Mouse (Mus musculus) kidney, embryonic 15.5 days (tissue): ENCODE data around the gene Milr1. TPM values are rescaled to one million over a fixed set of nuclear protein-coding genes. Genes with fewer than 3 reads are reported as not detected.

ENCODE experiments used
- ATAC-seq: fragments of 200-750 bp; cut with Nextera tagmentation; replicated peaks from 2 replicates; pipeline ENCODE4 v1.8.0; 2017; ENCODE audit warnings: moderate TSS enrichment; ENCODE audit not compliant: low FRiP score
- H3K27ac ChIP-seq: fragments of 300-500 bp; sonication (generic); 2 replicates; pipeline ENCODE4 v1.5.1; 2015; ENCODE audit warnings: mild to moderate bottlenecking, inconsistent platforms
- H3K27me3 ChIP-seq: fragments of 300-500 bp; sonication (generic); 2 replicates; pipeline ENCODE4 v1.6.1; 2015; ENCODE audit warnings: inconsistent platforms
- H3K36me3 ChIP-seq: fragments of 300-500 bp; sonication (generic); 2 replicates; pipeline ENCODE4 v1.6.1; 2015; ENCODE audit warnings: inconsistent platforms
- H3K4me1 ChIP-seq: fragments of 300-500 bp; sonication (generic); 2 replicates; pipeline ENCODE4 v1.6.1; 2015; ENCODE audit warnings: inconsistent platforms
- H3K4me2 ChIP-seq: fragments of 300-500 bp; sonication (generic); 2 replicates; pipeline ENCODE4 v1.6.1; 2015; ENCODE audit warnings: moderate library complexity, mild to moderate bottlenecking, inconsistent platforms
- H3K4me3 ChIP-seq: fragments of 300-500 bp; sonication (generic); replicated peaks from 2 replicates; pipeline ENCODE4 v1.5.1; 2015; ENCODE audit warnings: mild to moderate bottlenecking, inconsistent platforms
- H3K9ac ChIP-seq: fragments of 300-500 bp; sonication (generic); 2 replicates; pipeline ENCODE4 v1.6.1; 2015; ENCODE audit warnings: mild to moderate bottlenecking, inconsistent platforms
- H3K9me3 ChIP-seq: fragments of 300-500 bp; sonication (generic); replicated peaks from 2 replicates; pipeline ENCODE4 v1.6.1; 2016; ENCODE audit warnings: inconsistent platforms
- WGBS: fragments of 180-500 bp; shearing (Covaris S2); methylation state at CpG from one replicate; pipeline ENCODE4 v1.1.7; 2015; ENCODE audit warnings: mixed read lengths; 5-methylcytosine and 5-hydroxymethylcytosine counted together
- polyA plus RNA-seq: library from polyadenylated mRNA; unstranded; fragments of >200 nt; fragmentation: Nextera tagmentation; extraction: Ambion mirVana; gene quantifications from 2 replicates; pipeline ENCODE4 v1.2.1, GENCODE M21; 2015

Gene Milr1
- polyA plus RNA-seq, result 1.0 and 1.7 TPM in 2 replicates

DNA sequence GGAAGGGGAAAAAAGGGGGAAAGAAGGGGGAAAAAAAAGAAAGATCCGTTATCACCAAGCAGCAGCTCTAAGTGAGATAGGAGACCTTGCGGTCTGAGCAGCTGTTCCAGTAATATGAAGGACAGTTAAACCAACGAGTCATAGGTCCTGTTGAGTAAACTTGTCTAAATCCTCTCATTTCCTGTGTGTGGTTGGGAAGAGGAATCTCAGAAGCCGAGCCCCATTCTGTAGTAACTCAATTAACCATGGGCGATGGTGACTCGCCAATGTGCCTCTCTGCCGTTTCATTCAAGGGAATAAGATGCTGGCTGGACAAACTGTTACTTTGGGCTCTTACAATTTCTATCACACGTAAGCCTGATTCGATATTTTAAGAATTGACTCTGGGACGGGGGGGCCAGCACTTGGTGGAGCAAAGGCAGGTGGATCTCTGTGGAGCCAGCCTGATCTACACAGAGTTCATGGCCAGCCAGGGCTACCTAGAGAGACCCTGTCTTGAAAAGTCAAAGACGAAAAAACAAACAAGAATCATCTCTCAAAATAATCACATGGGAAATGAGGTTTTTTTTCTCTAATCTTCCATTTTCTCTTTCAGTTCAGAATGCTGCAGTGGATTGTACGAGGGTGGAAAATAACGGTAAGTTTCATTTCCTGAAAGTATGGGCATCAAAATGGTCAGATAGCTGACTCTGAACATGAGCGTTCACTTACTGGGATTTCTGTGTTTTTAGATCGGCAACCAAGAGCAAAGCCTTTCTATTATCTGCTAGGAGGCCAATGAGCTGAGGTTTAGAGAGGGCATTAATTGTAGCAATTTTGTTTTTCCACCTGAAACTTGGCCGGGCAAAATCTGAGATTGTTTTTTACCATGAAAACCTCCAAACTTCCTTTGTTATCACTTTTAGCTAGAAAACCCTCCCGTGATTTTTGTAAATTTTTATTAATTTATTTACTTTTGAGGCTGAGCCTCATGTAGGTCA lies at the start of gene Milr1:
Gene Milr1 (plus strand): TSS at position 188 of the 980 bp plus-strand sequence.
- no peak for ATAC-seq
- H3K9me3 ChIP-seq, result no peaks in the 10 kb centered on the region
- no peak within 1 kb of the TSS for H3K27ac ChIP-seq
- WGBS, result 83% methylated on average over 17 of the region's 17 CpGs
- no peaks in the 10 kb centered on the region for H3K27me3 ChIP-seq
- no peak within 1 kb of the TSS for H3K4me3 ChIP-seq
- H3K9ac ChIP-seq, result no peak within 1 kb of the TSS
- H3K4me1 ChIP-seq, result no peaks in the 10 kb centered on the region
- no peak within 1 kb of the TSS for H3K4me2 ChIP-seq
- no peaks in the 10 kb centered on the region for H3K36me3 ChIP-seq

DNA sequence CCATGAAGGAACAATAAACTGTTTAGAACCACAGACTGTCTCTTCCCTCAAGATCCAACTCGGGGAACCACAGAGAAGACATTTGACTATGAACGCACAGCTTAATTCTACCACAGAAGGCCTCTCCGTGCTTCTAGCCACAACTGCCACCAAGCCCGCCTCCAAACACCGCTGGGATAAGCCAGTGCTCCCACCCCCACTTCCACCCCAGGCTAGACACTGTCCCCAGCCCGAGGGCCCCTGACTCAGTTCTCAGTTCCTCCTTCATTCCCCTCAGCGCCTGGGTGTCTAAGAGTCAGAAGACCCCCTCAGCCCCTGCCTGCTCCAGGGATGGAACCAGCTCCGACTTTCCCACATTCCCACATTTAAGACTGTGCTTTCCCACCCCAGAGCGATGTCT lies 49.4 kb upstream of the Milr1 start:
- 73% methylated on average over 9 of the region's 9 CpGs for WGBS
- no peaks in the 10 kb centered on the region for H3K9me3 ChIP-seq
- ATAC-seq, result no peak

DNA sequence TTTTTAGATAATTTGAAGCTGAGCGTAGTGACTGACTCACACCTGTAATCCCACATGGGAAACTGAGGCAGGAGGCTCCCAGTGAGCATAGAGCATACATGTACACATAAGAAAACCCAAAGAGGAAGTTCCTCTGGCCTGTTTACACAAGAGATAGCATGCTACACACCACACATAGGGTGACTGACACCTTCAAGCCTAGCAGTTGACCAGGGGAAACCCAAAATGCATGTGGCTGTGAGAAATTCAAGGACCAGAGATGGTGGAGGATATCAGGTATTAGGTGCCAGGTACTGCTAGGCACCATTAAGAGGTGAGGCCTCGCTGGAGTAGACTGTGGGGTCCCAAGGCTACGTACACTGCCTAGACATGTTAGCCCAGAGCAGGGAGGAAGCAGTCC lies 48.4 kb upstream of the Milr1 start:
- 87% methylated on average over 3 of the region's 3 CpGs for WGBS
- Histone ChIP-seq H3K27ac (no peak overlapping the region), H3K4me2 (no peak overlapping the region), H3K9ac (no peak overlapping the region), H3K27me3 (no peaks in the 10 kb centered on the region), H3K36me3 (no peaks in the 10 kb centered on the region), H3K9me3 (no peaks in the 10 kb centered on the region), H3K4me3 (no peak overlapping the region), H3K4me1 (peaks cover 4% of the 10 kb centered on the region; the same call in 1 of the 2 replicates)
- ATAC-seq, result no peak

More for the DNA sequence above, 49.4 kb upstream of the Milr1 start:
- H3K27me3 ChIP-seq, result no peaks in the 10 kb centered on the region
- no peak overlapping the region for H3K4me3 ChIP-seq
- H3K9ac ChIP-seq, result no peak overlapping the region
- no peak overlapping the region for H3K27ac ChIP-seq
- peaks cover 3% of the 10 kb centered on the region; the same call in 1 of the 2 replicates for H3K4me1 ChIP-seq
- no peaks in the 10 kb centered on the region for H3K36me3 ChIP-seq
- H3K4me2 ChIP-seq, result no peak overlapping the region

DNA sequence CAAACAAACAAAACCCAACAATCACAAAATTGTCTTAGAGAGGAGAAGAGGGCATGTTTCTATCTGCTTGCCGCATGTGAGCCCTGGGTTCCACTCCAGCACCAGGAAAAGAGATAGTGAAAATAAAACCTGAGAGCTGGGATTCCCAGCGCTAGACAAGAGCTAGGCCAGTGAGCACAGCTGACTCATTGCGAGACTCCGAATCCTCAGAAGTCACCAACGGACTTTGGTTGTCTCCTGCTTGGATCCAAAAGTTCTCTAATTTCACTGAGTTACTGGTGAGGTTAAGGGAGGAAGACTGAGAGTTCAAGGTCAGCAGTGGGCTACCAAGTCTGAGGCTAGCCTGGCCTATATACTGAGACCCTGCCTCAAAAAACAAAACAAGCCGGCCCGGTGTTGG lies 47.1 kb upstream of the Milr1 start:
- WGBS, result 81% methylated on average over 7 of the region's 7 CpGs
- no peak for ATAC-seq
- Histone ChIP-seq H3K27ac (no peak overlapping the region), H3K4me2 (no peak overlapping the region), H3K36me3 (no peaks in the 10 kb centered on the region), H3K4me1 (peaks cover 8% of the 10 kb centered on the region), H3K9me3 (no peaks in the 10 kb centered on the region), H3K27me3 (no peaks in the 10 kb centered on the region), H3K9ac (no peak overlapping the region), H3K4me3 (no peak overlapping the region)

DNA sequence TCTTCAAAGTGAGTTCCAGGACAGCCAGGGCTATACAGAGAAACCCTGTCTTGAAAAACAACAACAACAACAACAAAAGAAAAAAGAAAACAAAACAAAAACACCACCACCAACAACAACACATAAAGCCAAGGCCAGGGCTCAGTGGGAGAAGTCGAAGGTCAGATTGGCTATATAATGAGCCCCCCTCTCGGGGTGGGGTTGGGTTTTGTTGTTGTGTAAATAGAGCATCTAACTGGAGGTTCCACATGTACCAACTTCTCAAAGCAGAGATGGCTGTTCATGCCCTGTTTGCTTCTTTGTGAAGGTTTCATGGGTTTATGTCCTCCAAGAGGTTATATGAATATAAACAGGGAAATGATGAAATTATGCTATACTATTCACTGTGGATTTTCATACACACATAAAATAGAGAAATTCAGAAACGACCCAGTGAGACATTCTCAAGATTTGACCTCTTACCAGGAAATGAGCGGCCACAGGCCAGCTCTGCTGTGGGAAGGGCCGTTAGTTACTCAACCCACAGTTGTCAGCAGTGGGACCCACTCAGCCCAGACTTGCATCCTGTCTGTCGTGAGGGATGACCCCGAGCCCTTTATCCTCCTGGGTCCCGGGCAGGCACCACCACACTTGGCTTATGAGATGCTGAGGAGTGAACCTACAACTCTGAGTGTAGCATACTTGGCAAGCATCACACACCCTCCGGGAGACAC lies 46.5 kb upstream of the Milr1 start:
- H3K9me3 ChIP-seq, result no peaks in the 10 kb centered on the region
- no peaks in the 10 kb centered on the region for H3K36me3 ChIP-seq
- ATAC-seq, result no peak
- WGBS, result 57% methylated on average over 9 of the region's 9 CpGs
- no peak overlapping the region for H3K4me3 ChIP-seq
- H3K4me2 ChIP-seq, result no peak overlapping the region
- no peak overlapping the region for H3K27ac ChIP-seq
- H3K4me1 ChIP-seq, result peaks cover 14% of the 10 kb centered on the region
- H3K27me3 ChIP-seq, result no peaks in the 10 kb centered on the region
- no peak overlapping the region for H3K9ac ChIP-seq

DNA sequence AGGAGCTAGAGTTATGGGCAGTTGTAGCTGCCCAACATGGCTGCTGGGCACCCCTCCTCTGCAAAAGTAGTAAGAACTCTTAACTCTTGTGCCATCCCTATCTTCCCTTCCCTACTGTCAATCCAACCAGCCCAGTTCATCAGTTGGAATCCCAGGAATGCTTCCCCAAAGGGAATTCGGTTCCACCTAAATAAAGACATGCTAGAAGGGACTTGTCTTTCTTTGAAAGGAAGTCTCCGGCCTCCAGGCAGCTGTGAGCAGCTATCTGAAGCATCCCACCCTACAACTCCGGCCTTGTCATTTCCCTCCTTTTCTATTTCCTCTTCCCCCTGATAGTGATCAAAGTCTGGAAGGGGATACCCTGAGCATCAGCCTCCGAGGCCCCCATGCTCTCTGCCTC lies 44.8 kb upstream of the Milr1 start:
- Histone ChIP-seq H3K4me2 (no peak overlapping the region), H3K4me3 (no peak overlapping the region), H3K9me3 (no peaks in the 10 kb centered on the region), H3K4me1 (peaks cover 19% of the 10 kb centered on the region), H3K27me3 (no peaks in the 10 kb centered on the region), H3K27ac (no peak overlapping the region), H3K9ac (no peak overlapping the region), H3K36me3 (no peaks in the 10 kb centered on the region)
- no peak for ATAC-seq
- 37% methylated on average over 4 of the region's 4 CpGs for WGBS

DNA sequence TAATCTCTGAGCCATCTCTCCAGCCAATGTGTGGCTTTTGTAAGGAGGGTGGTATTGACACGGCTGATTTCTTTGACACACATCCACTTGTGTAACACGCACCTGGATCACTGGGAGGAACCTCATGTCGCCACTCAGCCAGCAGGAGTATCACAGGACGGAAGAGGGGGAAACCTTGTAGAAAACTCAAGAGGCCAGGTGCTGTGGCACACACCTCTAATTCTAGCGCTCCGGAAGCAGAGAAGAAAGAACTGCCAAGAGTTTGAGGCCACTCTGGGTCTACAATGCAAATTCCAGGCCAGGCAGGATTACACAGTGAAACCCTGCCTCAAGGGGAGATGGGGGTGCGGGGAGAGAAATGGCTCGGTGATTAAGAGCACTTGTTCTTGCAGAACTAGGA lies 43.9 kb upstream of the Milr1 start:
- Histone ChIP-seq H3K36me3 (no peaks in the 10 kb centered on the region), H3K4me1 (peaks cover 19% of the 10 kb centered on the region), H3K27me3 (no peaks in the 10 kb centered on the region), H3K27ac (no peak overlapping the region), H3K9ac (no peak overlapping the region), H3K9me3 (no peaks in the 10 kb centered on the region), H3K4me3 (no peak overlapping the region), H3K4me2 (no peak overlapping the region)
- no peak for ATAC-seq
- 70% methylated on average over 8 of the region's 8 CpGs for WGBS

DNA sequence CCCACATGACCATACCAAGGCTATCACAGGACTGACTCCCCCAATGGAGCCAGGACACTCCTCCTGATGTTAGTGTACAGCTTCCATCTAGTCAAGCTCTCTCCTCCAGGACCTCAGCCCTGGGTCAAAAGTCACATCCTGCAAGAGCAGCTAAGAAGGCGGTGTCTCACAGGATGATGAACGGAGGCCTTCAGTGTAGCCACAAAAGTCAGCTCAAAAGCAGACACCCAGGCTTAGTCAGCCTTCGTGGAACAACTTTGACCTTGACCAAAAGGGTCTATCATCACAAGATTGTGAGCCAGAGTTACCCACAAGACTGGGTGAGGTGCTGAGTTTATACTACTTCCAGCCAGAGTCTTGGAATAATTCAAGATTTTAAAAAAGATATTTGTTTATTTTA lies 43.2 kb upstream of the Milr1 start:
- H3K4me3 ChIP-seq, result no peak overlapping the region
- no peak overlapping the region for H3K4me2 ChIP-seq
- no peak for ATAC-seq
- H3K9me3 ChIP-seq, result no peaks in the 10 kb centered on the region
- no peak overlapping the region for H3K27ac ChIP-seq
- H3K9ac ChIP-seq, result no peak overlapping the region
- peaks cover 19% of the 10 kb centered on the region for H3K4me1 ChIP-seq
- no peaks in the 10 kb centered on the region for H3K36me3 ChIP-seq
- H3K27me3 ChIP-seq, result no peaks in the 10 kb centered on the region
- 36% methylated on average over 3 of the region's 3 CpGs for WGBS

DNA sequence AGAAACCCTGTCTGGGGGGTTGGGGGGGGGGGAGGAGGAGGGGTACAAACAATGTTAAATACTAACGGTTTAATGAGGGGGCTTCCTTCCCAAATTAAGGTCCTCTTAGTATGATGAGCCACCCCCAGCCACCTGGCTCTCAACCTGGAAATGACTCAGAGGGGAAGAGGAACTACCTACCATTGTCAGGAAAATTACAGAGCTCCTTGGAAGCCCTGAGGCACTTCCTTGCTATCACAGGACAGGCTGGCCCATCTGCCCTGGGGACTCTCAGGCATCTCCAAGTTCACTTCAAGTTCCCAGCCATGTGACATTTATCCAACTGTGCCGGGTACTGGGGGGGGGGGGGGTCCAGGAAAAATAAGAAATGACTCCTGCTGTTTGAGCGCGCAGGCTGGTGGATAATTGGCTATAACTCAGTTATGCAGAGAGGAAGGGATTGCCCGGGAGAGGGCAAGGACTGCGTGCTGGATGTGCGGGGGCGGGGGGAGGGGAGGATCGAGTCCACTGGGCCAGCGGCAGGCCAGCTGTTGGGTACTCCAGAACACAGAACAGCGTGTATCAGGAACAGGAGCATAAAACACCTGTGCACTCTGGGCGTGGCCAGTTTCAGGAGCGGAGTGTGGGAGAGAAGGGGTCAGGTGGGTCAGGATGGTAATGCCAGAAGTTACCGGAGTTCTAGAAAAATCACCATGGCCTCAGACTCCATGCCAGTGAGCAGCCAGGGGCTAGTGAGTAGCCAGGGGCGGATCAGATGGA lies 41.6 kb upstream of the Milr1 start:
- no peaks in the 10 kb centered on the region for H3K9me3 ChIP-seq
- H3K4me3 ChIP-seq, result peak overlapping the region; percentile 17
- H3K4me1 ChIP-seq, result peaks cover 19% of the 10 kb centered on the region
- H3K27me3 ChIP-seq, result no peaks in the 10 kb centered on the region
- 16% methylated on average over 15 of the region's 15 CpGs for WGBS
- H3K9ac ChIP-seq, result no peak overlapping the region
- H3K4me2 ChIP-seq, result peak overlapping the region; percentile 55
- H3K36me3 ChIP-seq, result no peaks in the 10 kb centered on the region
- H3K27ac ChIP-seq, result peak overlapping the region; percentile 32; the same call in 1 of the 2 replicates
- ATAC-seq, result peak; percentile 52; the same call in 1 of the 2 replicates

DNA sequence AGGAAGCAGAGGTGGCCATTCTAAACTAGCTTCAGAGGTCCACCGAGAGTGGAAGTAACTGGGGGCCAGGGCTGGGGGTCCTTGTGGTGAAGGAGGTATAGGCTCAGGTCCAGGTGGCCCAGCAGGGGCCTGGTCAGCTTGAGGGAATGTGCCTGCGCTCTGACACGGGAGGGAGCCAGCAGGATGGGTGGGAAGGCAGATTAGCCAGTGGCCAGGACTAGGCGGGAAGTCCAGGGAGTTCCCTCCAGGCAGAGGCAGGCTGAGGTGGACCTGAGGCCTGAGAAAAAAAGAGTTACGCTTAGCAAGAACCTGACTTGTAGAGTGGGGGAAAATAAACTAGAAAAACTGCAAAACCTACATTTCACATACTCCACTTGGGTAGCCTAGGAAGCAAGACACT lies 40.2 kb upstream of the Milr1 start:
- no peak overlapping the region for H3K4me3 ChIP-seq
- H3K9me3 ChIP-seq, result no peaks in the 10 kb centered on the region
- WGBS, result 60% methylated on average over 5 of the region's 5 CpGs
- H3K27ac ChIP-seq, result peak overlapping the region; percentile 67; the same call in 1 of the 2 replicates
- no peak overlapping the region for H3K9ac ChIP-seq
- peak overlapping the region; percentile 39 for H3K4me2 ChIP-seq
- H3K27me3 ChIP-seq, result no peaks in the 10 kb centered on the region
- peaks cover 16% of the 10 kb centered on the region for H3K4me1 ChIP-seq
- no peaks in the 10 kb centered on the region for H3K36me3 ChIP-seq
- 0 out of 2 replicates have a peak, but pooled peaks have one; percentile 40 for ATAC-seq

DNA sequence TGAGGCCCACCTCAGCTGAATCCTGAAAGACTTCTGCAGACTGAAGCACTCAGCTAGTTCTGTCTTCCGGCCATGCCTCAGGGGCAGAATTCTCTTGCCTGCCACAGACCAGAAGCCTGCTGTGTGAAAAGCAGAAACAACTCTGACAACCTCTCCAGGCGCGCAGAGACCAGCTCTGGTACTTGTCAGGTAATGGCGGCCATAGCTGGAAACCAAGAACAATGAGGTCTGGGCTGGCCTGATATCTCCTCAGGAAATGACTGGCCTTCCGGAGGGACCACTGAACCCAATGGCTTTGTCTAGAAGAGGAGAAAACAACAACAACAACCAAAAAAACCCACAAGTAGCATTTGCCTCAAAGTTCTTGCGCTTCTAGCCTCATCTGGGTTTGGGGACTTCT lies 36.0 kb upstream of the Milr1 start:
- Histone ChIP-seq H3K4me3 (peak overlapping the region; percentile 34), H3K36me3 (no peaks in the 10 kb centered on the region), H3K9me3 (no peaks in the 10 kb centered on the region), H3K9ac (peak overlapping the region; percentile 16; the same call in 1 of the 2 replicates), H3K27ac (peak overlapping the region; percentile 39), H3K4me1 (0 out of 2 replicates have a peak, but pooled peaks cover 4% of the 10 kb centered on the region), H3K27me3 (no peaks in the 10 kb centered on the region), H3K4me2 (no peak overlapping the region)
- 78% methylated on average over 6 of the region's 6 CpGs for WGBS
- ATAC-seq, result no peak
